Mouse (Mus musculus) adrenal gland, postnatal 4 days (tissue): ENCODE data around the gene Eya3. TPM values are rescaled to one million over a fixed set of nuclear protein-coding genes. Genes with fewer than 3 reads are reported as not detected.

ENCODE experiments used
- DNase-seq, 2 experiments: peaks; one replicate each; pipeline ENCODE4 v3.0.0; 2021 to 2022; ENCODE audit warnings: low spot score in 2 of 2, mixed read lengths in 2 of 2
- total RNA-seq, 2 experiments: library from RNA; stranded (reverse); gene quantifications; 2 replicates each; pipeline ENCODE4 v1.2.3; 2021

The Eya3 gene
- total RNA-seq, 2 experiments from 2014 or later: 24.3 to 27.3 TPM

DNA sequence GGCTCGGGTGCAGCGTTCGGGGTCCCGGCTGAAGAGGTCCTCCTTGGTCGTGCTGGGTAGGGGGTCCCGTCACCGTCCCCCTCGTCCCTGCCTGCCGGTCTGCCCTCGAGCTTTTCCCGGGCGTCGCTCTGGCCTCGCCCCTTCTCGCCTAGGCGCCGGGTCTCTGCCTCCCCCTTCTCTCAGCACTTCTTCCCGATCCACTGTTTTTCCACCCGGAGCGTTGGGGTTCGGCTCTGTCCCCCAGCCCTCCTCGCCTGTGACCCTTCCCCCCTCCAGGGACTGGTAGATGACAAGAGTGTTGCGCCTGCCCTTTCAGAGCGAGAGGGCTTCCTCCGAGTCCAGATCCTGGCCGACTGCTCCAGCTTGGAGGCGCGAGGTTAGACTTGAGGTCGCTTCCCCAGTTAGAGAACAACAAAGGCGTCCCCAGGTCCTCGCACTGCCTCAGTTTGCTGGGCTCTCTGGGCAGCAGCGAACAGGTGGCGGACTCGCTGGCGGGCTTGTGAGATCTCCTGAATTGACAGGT, 465 bp downstream of the Eya3 start:
- DNase-seq: peak in 1 of 2 experiments; percentile 22

DNA sequence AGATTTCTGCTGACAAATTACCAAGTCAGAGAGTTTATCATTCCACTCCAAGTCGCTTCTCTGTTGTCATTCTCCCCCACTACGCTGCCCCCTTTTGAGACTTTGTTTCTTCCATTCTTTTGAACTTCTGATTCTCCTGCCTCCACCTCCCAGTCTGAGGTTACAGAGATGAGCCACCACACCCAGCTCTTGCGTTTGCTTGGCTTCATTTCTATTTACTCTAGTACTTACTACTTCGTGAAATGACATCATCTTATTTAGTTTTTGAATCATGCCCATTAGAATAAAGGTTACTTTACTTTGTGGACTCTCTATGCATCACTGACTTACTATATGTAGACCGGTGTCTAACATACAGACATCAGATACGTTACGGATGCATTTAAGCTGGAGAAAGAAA, 8.7 kb downstream of the Eya3 start:
- no peak for DNase-seq

- no peak for DNase-seq
These were observed 10.6 kb downstream of the Eya3 start for GRCm38 (mm10) chr4:132649271-132649999.

GRCm38 (mm10) chr4:132652842-132653241, 14.1 kb downstream of the Eya3 start:
- peak in 1 of 2 experiments; percentile 18 for DNase-seq

DNA sequence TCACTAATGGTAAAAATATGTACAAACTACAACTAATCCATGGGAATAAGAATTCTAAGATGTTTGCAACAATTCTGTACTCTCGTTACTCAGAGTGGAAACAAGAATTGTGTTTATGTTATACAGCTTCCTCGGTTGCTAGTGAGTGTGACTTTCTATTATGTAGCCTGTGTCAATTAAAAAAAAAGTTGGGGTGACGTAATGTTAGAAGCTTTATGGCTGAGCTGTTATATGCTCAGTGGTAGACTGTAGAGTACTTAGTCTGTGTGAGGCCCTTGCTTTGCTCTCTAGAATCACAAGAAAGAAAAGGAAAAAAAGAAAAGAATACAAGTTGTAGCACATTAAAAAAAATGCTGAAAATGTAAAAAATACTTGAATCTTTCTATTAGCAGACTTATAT, 15.0 kb downstream of the Eya3 start:
- DNase-seq: no peak

GRCm38 (mm10) chr4:132655290-132655689, 16.5 kb downstream of the Eya3 start:
- no peak for DNase-seq

- no peak for DNase-seq
These were observed 20.3 kb downstream of the Eya3 start for GRCm38 (mm10) chr4:132659106-132659505.

- DNase-seq: no peak
These were observed 33.9 kb downstream of the Eya3 start for GRCm38 (mm10) chr4:132672697-132673096.

DNA sequence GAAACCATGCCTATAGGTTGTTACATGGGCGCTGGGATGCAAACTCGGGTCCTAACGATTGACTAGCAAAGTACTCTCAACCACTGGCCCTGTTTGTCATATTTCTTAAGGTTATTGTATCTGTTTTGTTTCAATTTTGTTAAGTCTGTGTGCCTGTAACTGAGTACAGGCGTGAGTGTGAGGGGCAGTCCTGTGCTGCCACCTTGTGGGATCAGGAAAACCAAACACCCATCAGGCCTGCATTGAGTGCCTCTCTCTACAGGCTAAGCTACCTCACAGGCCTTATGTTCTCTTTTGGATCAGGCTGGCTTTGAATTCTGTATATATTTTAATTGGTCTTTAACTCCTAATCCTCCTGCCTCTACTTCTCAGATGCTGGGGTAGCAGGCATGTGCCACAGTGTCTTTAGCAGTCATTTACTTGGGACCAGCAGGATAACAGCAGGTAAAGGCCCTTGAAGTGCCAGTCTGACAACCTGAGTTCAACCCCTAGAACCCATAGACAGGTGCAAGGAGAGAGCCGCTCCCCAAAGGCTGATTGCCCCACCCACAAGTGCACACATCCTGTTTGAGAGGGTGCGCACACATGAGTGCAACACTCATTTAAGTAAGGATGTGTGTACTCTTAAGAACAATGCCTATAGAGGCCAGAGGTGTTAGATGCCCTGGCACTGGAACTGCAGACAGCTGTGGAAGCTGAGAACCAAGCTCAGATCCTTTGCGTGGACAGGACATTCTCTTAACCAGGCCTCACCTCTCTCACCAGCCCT, 38.2 kb downstream of the Eya3 start:
- no peak for DNase-seq

- no peak for DNase-seq
These were observed 50.8 kb downstream of the Eya3 start for GRCm38 (mm10) chr4:132689634-132690033.

- no peak for DNase-seq
These were observed 54.6 kb downstream of the Eya3 start for GRCm38 (mm10) chr4:132693366-132693765.

GRCm38 (mm10) chr4:132702076-132702475, 63.3 kb downstream of the Eya3 start:
- no peak for DNase-seq

DNA sequence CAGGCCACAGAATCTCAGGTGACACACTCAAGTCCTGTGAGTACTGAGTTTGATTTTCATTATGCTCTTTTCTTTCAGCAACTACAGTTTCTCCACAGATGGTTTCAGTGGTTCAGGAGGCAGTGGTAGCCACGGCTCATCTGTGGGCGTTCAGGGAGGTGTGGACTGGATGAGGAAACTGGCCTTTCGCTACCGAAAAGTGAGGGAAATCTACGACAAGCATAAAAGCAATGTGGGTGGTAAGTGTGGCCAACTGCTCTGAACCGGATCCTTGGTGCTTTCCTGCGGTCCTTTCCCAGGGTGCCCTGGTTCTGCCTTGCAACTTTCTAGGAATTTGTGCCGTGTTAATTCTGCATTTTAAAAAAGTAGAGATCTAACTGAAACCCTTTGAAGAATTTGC, 68.1 kb downstream of the Eya3 start:
- DNase-seq: no peak

DNA sequence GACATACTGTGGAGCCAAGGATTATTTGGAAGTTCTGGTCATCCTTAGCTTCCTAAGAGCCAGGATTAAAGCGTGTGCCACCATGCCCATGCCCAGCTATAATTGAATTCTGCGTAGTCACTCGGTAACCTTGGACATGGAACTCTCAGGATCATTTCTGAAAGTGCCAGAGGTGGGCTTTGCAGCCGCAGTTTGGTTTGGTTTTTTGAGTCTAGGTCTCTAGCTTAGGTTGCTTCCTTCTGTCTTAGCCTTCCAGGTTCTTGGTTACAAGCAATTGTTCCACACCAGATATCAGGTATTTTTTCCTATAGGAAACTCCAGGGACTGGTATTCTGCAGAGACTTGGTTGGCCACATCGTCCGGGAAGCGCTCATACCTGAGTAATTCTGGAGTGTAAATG, 74.4 kb downstream of the Eya3 start:
- no peak for DNase-seq

- no peak for DNase-seq
These were observed 79.5 kb downstream of the Eya3 start for GRCm38 (mm10) chr4:132718251-132718650.

- DNase-seq: no peak
These were observed 89.4 kb downstream of the Eya3 start for GRCm38 (mm10) chr4:132728233-132728632.

- DNase-seq: no peak
These were observed 92.8 kb downstream of the Eya3 start for GRCm38 (mm10) chr4:132731616-132732015.

DNA sequence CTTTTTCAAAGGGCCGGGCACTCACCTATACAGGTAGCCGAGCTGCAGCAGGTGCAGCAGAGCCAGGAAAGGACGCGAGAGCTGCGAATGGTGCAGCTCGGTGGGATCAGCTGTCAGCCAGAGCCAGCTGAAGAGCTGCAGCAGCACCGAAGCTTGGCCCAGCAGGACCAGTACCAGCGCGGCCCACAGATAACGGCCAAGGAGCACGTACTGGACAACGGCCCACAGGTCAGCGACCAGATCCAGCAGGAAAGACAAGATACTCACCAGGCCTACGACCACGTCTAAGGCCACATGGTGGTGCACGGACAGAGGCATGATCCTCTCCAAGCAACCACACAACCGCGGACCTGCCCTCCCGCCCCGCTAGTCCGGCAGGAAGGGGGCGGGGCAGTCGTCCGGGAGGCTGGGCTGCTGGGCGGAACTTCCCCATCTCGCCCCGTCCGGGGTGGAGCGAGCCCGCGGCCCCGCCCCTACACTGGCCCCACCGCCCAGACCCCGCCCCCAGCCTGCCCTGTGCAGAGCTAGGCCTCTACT, 93.4 kb downstream of the Eya3 start, which contains the start of gene Xkr8:
TSS of gene Xkr8 (minus strand) at position 399 of the 537 bp plus-strand sequence.
- peak; percentile 82 to 89 for DNase-seq

- DNase-seq: no peak
These were observed 94.4 kb downstream of the Eya3 start for GRCm38 (mm10) chr4:132733071-132733770.

DNA sequence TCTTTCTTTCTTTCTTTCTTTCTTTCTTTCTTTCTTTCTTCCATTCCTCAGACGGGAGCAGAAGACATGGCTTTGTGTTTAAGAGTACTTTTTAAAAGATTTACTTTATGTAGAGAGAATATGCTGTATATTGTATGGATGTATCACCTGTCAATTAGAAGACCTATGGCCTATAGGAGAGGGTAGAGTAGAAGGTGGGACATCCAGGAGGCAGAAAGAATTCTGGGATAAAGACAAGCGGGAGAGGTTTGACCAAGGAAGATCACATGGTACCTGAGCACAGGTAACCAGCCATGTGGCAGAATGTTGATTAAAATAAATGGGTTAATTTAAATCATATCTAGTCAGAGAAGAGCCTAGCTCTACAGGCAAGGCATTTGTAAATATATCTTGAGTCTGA, 96.0 kb downstream of the Eya3 start:
- DNase-seq: no peak

- no peak for DNase-seq
These were observed 96.6 kb downstream of the Eya3 start for GRCm38 (mm10) chr4:132735389-132735788.
